Mouse (Mus musculus) spleen, adult 2 months (tissue): ENCODE results near the gene Kif7. TPM values are rescaled to one million over a fixed set of nuclear protein-coding genes. Genes with fewer than 3 reads are reported as not detected.

Experiments
- DNase-seq, 2 experiments: peaks; one replicate each; pipeline versions ENCODE4 v3.0.0 to v3.0.0-alpha.2; 2012 to 2021; ENCODE audit warnings: low spot score in 2 of 2, low read depth in 1 of 2
- H3K27ac ChIP-seq: fragments of 200-500 bp; 2 replicates; pipeline ENCODE4 v1.5.1; 2012; ENCODE audit warnings: low read length, inconsistent platforms; ENCODE audit not compliant: insufficient read depth
- H3K27me3 ChIP-seq: fragments of 200-500 bp; 2 replicates; pipeline ENCODE4 v1.6.1; 2012; ENCODE audit warnings: mild to moderate bottlenecking, moderate library complexity, low read length, inconsistent platforms; ENCODE audit not compliant: control insufficient read depth, insufficient read depth
- H3K36me3 ChIP-seq: fragments of 200-500 bp; 2 replicates; pipeline ENCODE4 v1.6.1; 2012; ENCODE audit warnings: mild to moderate bottlenecking, low read length, inconsistent platforms; ENCODE audit not compliant: control insufficient read depth, insufficient read depth
- H3K4me1 ChIP-seq: fragments of 200-500 bp; 2 replicates; pipeline ENCODE4 v1.6.1; 2011; ENCODE audit warnings: inconsistent platforms; ENCODE audit not compliant: control insufficient read depth, insufficient read depth, insufficient read length
- H3K4me3 ChIP-seq: fragments of 200-500 bp; 2 replicates; pipeline ENCODE4 v1.5.1; 2011; ENCODE audit warnings: mild to moderate bottlenecking, inconsistent platforms; ENCODE audit not compliant: insufficient read depth, insufficient read length; ENCODE audit errors: extremely low read depth
- CTCF ChIP-seq: fragments of 200-500 bp; IDR thresholded peaks from 2 replicates; pipeline ENCODE4 v1.5.1; 2011; ENCODE audit warnings: mild to moderate bottlenecking, inconsistent platforms; ENCODE audit not compliant: insufficient read depth, insufficient read length, insufficient replicate concordance; ENCODE audit errors: extremely low read depth
- POLR2A ChIP-seq: fragments of 200-500 bp; IDR thresholded peaks from 2 replicates; pipeline ENCODE4 v1.6.1; 2011; ENCODE audit warnings: low read depth, low read length, inconsistent platforms
- WGBS: fragments of 180-500 bp; shearing (Covaris S2); methylation state at CpG from one replicate; pipeline ENCODE4 v1.1.7; 2018; 5-methylcytosine and 5-hydroxymethylcytosine counted together
- polyA plus RNA-seq: library from polyadenylated mRNA; depleted of rRNA; stranded (reverse); fragments of >200 nt; gene quantifications from 2 replicates; pipeline ENCODE4 v1.2.3, GENCODE M21; 2012

The Kif7 gene
- polyA plus RNA-seq, 1 experiment, result 0.98 TPM

GRCm38 (mm10) chr7:79696495-79696894, 19.0 kb downstream of the Kif7 start:
- TF ChIP-seq POLR2A, result no peak
- no peak for TF ChIP-seq CTCF
- no peak for DNase-seq
- 84% methylated on average over 8 of the region's 8 CpGs for WGBS
- Histone ChIP-seq H3K4me3 (no peak overlapping the region), H3K4me1 (no peaks in the 10 kb centered on the region), H3K36me3 (peaks cover 3% of the 10 kb centered on the region), H3K27ac (no peak overlapping the region), H3K27me3 (no peaks in the 10 kb centered on the region)

- H3K27me3 ChIP-seq, result no peaks in the 10 kb centered on the region
- no peak overlapping the region for H3K4me3 ChIP-seq
- peaks cover 5% of the 10 kb centered on the region; the same call in 1 of the 2 replicates for H3K36me3 ChIP-seq
- H3K4me1 ChIP-seq, result no peaks in the 10 kb centered on the region
- DNase-seq, result no peak
- TF ChIP-seq POLR2A (no peak), CTCF (no peak)
- 96% methylated on average over 2 of the region's 2 CpGs for WGBS
- H3K27ac ChIP-seq, result no peak overlapping the region
Observed at GRCm38 (mm10) chr7:79680231-79680630, 35.3 kb downstream of the Kif7 start.

GRCm38 (mm10) chr7:79679186-79679585, 36.3 kb downstream of the Kif7 start:
- no peaks in the 10 kb centered on the region for H3K27me3 ChIP-seq
- H3K27ac ChIP-seq, result no peak overlapping the region
- TF ChIP-seq POLR2A, result no peak
- no peak for TF ChIP-seq CTCF
- peaks cover 5% of the 10 kb centered on the region; the same call in 1 of the 2 replicates for H3K36me3 ChIP-seq
- H3K4me3 ChIP-seq, result no peak overlapping the region
- DNase-seq, result no peak
- H3K4me1 ChIP-seq, result no peaks in the 10 kb centered on the region

- no peak for TF ChIP-seq CTCF
- no peak for TF ChIP-seq POLR2A
- Histone ChIP-seq H3K36me3 (peaks cover 3% of the 10 kb centered on the region; the same call in 1 of the 2 replicates), H3K4me3 (no peak overlapping the region), H3K4me1 (no peaks in the 10 kb centered on the region), H3K27ac (no peak overlapping the region), H3K27me3 (no peaks in the 10 kb centered on the region)
- DNase-seq, result no peak
- 97% methylated on average over 4 of the region's 4 CpGs for WGBS
Observed at GRCm38 (mm10) chr7:79670900-79671604, 44.5 kb downstream of the Kif7 start.

GRCm38 (mm10) chr7:79666690-79667089, 48.8 kb downstream of the Kif7 start:
- Histone ChIP-seq H3K36me3 (0 out of 2 replicates have a peak, but pooled peaks cover 3% of the 10 kb centered on the region), H3K27ac (no peak overlapping the region), H3K4me1 (no peaks in the 10 kb centered on the region), H3K27me3 (no peaks in the 10 kb centered on the region), H3K4me3 (no peak overlapping the region)
- DNase-seq, result no peak
- TF ChIP-seq POLR2A (no peak), CTCF (no peak)

- Histone ChIP-seq H3K27me3 (no peaks in the 10 kb centered on the region), H3K4me3 (peak overlapping the region; percentile 73; the same call in 1 of the 2 replicates)
Observed at GRCm38 (mm10) chr7:79661253-79661890, 54.1 kb downstream of the Kif7 start.

More at GRCm38 (mm10) chr7:79661253-79661890, 54.1 kb downstream of the Kif7 start:
- no peak for DNase-seq
- no peak overlapping the region for H3K27ac ChIP-seq
- H3K4me1 ChIP-seq, result peaks cover 3% of the 10 kb centered on the region
- 13% methylated on average over 5 of the region's 5 CpGs for WGBS
- no peaks in the 10 kb centered on the region for H3K36me3 ChIP-seq
- TF ChIP-seq CTCF, result no peak
